Mouse (Mus musculus): ENCODE results near the gene Zbtb16.

DNA sequence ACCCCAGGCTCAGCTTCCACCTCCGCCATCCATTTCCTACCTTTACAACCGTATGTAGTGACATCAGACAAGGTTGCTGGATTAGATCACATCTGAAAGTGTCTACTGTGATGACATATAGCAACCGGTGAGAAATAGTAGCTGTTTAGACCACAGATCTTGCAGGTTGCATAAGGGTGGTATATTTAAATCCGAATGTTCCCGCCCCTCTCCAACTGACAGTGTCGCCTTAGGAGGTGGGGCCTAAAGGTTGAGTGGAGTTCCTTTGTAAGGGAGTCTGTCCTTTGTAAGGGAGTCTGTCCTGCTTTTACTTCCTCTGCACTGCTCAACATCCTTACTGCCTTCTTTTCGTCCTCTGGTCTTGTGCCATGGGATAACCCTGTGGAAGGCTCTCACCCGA lies 154.8 kb downstream of the Zbtb16 start:
- TF ChIP-seq MAX (IDR thresholded peaks at IDR 0.05; ENCODE audit: low read depth) (no peak), SRF (IDR thresholded peaks at IDR 0.05; ENCODE audit: control insufficient read depth, insufficient read length, low read depth) (no peak), POLR2A (IDR thresholded peaks at IDR 0.05; ENCODE audit: insufficient read length, low read depth) (no peak), MYOD1 (IDR thresholded peaks at IDR 0.05; ENCODE audit: control insufficient read depth in 1 of 3, insufficient read length in 2 of 3, low read depth in 2 of 3) (no peak), TCF12 (IDR thresholded peaks at IDR 0.05; ENCODE audit: insufficient read depth, poor library complexity, severe bottlenecking) (no peak), E2F4 (IDR thresholded peaks at IDR 0.05; ENCODE audit: insufficient read depth) (no peak), REST (IDR thresholded peaks at IDR 0.05; ENCODE audit: insufficient read depth, insufficient read length) (no peak), POLR2AphosphoS2 (IDR thresholded peaks at IDR 0.05; ENCODE audit: insufficient read length, low read depth) (no peak), CEBPB (IDR thresholded peaks at IDR 0.05; ENCODE audit: insufficient read depth, poor library complexity, severe bottlenecking) (no peak), MYOG (IDR thresholded peaks at IDR 0.05; ENCODE audit: control insufficient read depth in 1 of 3, insufficient read depth in 1 of 3, insufficient read length in 2 of 3, low read depth in 2 of 3) (no peak), USF1 (IDR thresholded peaks at IDR 0.05; ENCODE audit: low read depth) (no peak), TCF3 (IDR thresholded peaks at IDR 0.05; ENCODE audit: insufficient read length, low read depth) (no peak)
